Mouse (Mus musculus) embryonic fibroblast, embryonic 13.5 days (primary cell): ENCODE data around the gene Gm17720.

Experiments used
- CTCF ChIP-seq: IDR thresholded peaks from 2 replicates; pipeline ENCODE4 v1.5.1; 2011; ENCODE audit warnings: mild to moderate bottlenecking, control low read depth, low read length, moderate library complexity, borderline replicate concordance; ENCODE audit not compliant: insufficient read depth
- POLR2A ChIP-seq: IDR thresholded peaks from 2 replicates; pipeline ENCODE4 v1.6.1; 2011; ENCODE audit warnings: low read depth, mild to moderate bottlenecking, control low read depth, low read length, moderate library complexity

DNA sequence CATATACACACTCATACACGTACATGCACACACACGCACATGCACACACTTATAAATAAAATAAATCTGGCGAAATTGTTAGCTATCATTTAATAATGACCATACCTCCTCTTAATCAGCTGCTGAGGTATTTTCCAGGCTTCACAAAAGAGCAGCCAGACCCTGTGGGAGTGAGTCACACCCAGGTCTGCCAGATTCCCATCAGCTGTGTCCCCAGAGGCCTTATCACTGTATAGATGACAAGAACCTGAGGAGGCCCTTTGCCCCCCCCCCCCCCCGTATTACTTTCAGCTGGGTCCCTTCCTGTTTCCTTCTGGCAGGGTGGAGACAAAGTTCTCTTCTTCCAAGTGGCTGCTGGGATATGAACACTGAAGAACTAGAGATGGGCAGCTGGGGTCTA, 62.0 kb downstream of the Gm17720 start:
- no peak for TF ChIP-seq CTCF
- no peak for TF ChIP-seq POLR2A
